Mouse (Mus musculus) forebrain, embryonic 10.5 days (tissue): Measurements from ENCODE around the gene Pdgfc. TPM values are rescaled to one million over a fixed set of nuclear protein-coding genes. Genes with fewer than 3 reads are reported as not detected.
A peak's percentile ranks its signal among the peaks of the same experiment; 100 is the strongest.

Experiments used
- DNase-seq: peaks from one replicate; pipeline ENCODE4 v3.0.0-alpha.2; 2017; ENCODE audit warnings: low spot score; ENCODE audit errors: extremely low spot score
- H3K27ac ChIP-seq: fragments of 300-500 bp; sonication (generic); 2 replicates; pipeline ENCODE4 v1.5.1; 2016; ENCODE audit warnings: mild to moderate bottlenecking
- H3K27me3 ChIP-seq: fragments of 300-500 bp; sonication (generic); 2 replicates; pipeline ENCODE4 v1.6.1; 2016; ENCODE audit warnings: mild to moderate bottlenecking; ENCODE audit not compliant: poor library complexity, severe bottlenecking
- H3K36me3 ChIP-seq: fragments of 300-500 bp; sonication (generic); replicated peaks from 2 replicates; pipeline ENCODE4 v1.6.1; 2016; ENCODE audit warnings: mild to moderate bottlenecking, moderate library complexity
- H3K4me1 ChIP-seq: fragments of 300-500 bp; sonication (generic); 2 replicates; pipeline ENCODE4 v1.6.1; 2016
- H3K4me3 ChIP-seq: fragments of 300-500 bp; sonication (generic); 2 replicates; pipeline ENCODE4 v1.5.1; 2016; ENCODE audit warnings: mild to moderate bottlenecking, moderate library complexity
- H3K9me3 ChIP-seq: fragments of 300-500 bp; sonication (generic); 2 replicates; pipeline ENCODE4 v1.6.1; 2016; ENCODE audit warnings: mild to moderate bottlenecking, moderate library complexity
- WGBS: fragments of 180-500 bp; shearing (Covaris S2); methylation state at CpG from one replicate; pipeline ENCODE4 v1.1.7; 2016; 5-methylcytosine and 5-hydroxymethylcytosine counted together
- polyA plus RNA-seq: library from polyadenylated mRNA; unstranded; fragments of >200 nt; fragmentation: Nextera tagmentation; extraction: Ambion mirVana; gene quantifications from 2 replicates; pipeline ENCODE4 v1.2.1, GENCODE M21; 2016

The Pdgfc gene
- 11.3 and 13.4 TPM in 2 replicates for polyA plus RNA-seq

DNA sequence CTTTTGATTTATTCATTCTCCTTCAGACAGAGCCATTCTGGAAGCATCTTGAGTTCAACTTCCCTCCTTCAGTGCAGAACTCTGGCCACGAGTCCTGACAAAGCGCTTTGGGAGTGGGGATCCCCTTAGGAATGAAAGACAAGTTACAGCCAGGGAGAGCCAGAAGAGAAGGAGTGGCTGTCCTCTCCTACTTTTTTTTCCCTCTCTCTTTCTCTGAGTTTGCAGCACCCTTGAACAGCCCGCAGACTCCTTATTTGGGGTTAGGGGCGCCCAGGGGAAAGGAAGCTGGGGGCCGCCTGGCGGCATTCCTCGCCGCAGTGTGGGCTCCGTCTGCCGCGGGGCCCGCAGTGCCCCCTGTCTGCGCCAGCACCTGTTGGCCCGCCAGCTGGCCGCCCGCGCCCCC is at the start of gene Pdgfc:
Gene Pdgfc, plus strand, starts transcription at position 266 of the 403 bp plus-strand sequence.
- Histone ChIP-seq H3K9me3 (no peaks in the 10 kb centered on the region), H3K4me1 (peaks cover 22% of the 10 kb centered on the region), H3K4me3 (peak within 1 kb of the TSS; percentile 82), H3K36me3 (no peaks in the 10 kb centered on the region), H3K27me3 (peaks cover 25% of the 10 kb centered on the region), H3K27ac (peak within 1 kb of the TSS; percentile 94)
- no peak for DNase-seq
- WGBS = 1% methylated on average over 15 of the region's 17 CpGs

DNA sequence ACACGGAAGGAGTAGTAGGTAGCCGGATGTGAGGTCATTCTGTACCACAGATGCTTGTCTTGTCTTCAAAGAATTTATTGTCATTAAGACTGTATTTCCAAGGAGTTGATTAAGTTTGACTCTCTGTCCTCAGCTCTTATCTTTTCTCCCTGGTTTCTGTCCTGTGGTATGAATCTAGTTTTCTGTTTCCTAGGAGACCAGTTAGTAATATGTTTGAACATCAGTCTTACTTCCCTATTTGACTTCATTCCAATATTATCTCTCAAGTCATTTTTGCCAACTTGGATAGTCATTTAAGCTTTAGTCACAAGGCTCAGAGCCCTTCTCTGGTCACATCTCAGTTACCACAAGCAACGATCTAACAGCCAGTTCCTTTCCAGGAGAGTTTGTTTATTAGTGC is 27.0 kb upstream of the Pdgfc start:
- H3K4me3 ChIP-seq = no peak overlapping the region
- H3K4me1 ChIP-seq = no peaks in the 10 kb centered on the region
- DNase-seq = no peak
- no peak overlapping the region for H3K27ac ChIP-seq
- H3K27me3 ChIP-seq = no peaks in the 10 kb centered on the region
- H3K9me3 ChIP-seq = no peaks in the 10 kb centered on the region
- no peaks in the 10 kb centered on the region for H3K36me3 ChIP-seq
- WGBS = 85% methylated on average over 3 of the region's 3 CpGs

DNA sequence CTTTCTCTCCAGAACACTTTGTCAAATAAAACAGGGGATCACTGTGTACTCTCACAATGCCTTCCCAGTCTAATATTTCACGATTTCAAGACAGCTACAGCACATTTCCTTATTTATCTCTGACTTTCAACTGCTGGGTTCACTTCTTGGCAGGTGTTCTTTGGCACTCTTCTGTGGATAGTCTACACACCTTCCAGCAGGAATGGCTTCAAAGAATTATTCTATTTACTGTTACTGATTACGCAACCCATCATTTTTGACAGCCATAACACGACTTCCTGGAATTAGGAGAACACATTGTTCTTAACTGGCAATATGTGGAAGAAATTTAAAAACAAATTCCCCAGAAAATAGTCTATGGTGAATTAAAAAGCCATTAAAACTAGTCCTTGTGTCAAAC is 26.3 kb upstream of the Pdgfc start:
- no peak overlapping the region for H3K4me3 ChIP-seq
- no peaks in the 10 kb centered on the region for H3K9me3 ChIP-seq
- no peak overlapping the region for H3K27ac ChIP-seq
- H3K4me1 ChIP-seq = no peaks in the 10 kb centered on the region
- WGBS = 88% methylated on average over 3 of the region's 3 CpGs
- no peaks in the 10 kb centered on the region for H3K27me3 ChIP-seq
- no peaks in the 10 kb centered on the region for H3K36me3 ChIP-seq
- no peak for DNase-seq

DNA sequence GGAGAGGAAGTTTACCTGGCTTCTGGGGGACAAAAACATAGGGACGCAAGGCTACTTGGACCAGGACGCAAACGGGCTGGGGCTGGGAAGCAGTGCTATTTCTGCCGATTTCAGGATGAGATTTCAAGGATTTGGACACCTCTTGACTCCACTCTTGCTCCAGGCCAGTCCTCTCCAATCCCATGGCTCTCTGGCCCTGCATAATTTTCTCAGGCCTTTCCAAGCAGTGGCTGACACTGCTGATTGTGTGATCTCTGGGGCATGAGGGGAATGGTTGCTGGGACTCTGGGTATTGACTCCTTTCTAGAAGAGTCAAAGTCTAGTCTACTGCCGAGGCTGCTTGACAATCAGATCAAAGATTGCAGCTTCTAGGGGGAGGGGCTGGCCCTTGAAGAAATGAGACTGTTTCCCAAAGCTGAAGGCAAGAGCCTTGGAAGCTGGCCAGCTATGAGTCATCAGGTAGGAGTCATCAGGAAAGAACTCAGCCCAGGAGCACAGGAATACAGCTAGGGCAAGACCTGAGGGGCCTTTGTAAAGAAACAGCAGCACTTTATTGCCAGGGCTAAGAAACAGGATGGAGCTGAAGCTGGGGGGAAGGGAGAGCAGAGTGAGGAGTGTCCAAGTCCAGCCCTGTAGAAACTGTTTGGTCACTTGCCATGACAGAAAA is 18.7 kb upstream of the Pdgfc start:
- no peak for DNase-seq
- no peak overlapping the region for H3K4me3 ChIP-seq
- WGBS = 86% methylated on average over 5 of the region's 5 CpGs
- H3K9me3 ChIP-seq = no peaks in the 10 kb centered on the region
- no peak overlapping the region for H3K27ac ChIP-seq
- no peaks in the 10 kb centered on the region for H3K27me3 ChIP-seq
- H3K36me3 ChIP-seq = no peaks in the 10 kb centered on the region
- H3K4me1 ChIP-seq = no peaks in the 10 kb centered on the region

DNA sequence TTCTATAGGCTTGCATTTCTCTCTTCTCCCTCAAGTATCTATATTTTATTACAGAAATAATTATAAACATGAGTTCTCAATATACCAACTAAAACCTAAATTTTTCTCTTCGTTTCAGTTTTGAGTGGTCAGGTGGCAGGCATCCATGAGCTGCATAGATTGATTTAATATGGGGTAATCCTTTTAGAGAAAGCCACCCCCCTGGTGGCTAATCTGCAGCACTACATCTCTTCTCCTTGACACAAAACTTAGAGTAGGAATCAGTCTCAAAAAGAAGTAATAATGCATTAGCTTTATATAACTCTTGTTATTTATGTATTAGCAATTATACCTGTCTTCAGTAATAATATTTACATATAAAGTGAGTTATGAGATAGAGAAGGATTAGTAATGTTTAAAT is 16.2 kb upstream of the Pdgfc start:
- Histone ChIP-seq H3K4me1 (no peaks in the 10 kb centered on the region), H3K9me3 (no peaks in the 10 kb centered on the region), H3K27ac (no peak overlapping the region), H3K27me3 (no peaks in the 10 kb centered on the region), H3K4me3 (no peak overlapping the region), H3K36me3 (no peaks in the 10 kb centered on the region)
- DNase-seq = no peak
- 61% methylated on average over 1 of the region's 1 CpGs for WGBS

DNA sequence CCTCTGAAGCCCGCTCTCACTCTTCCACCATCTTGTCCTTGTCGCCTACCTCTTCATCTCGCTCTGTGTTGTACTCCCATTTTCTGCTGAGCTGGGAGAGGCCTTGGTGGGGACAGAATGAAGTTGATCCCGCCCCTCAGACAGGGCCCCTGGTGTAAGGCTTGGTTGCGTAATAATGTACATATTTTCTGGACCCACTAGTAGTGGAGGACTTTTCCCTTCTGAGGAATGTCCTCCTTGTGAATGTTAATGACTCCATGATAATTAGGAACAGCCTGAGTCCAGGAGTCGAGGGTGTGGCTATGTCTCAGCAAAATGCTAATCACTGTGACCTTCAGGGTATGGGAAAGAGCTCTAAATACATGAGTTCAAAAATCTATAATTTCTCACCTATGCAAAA is 14.4 kb upstream of the Pdgfc start:
- no peaks in the 10 kb centered on the region for H3K4me1 ChIP-seq
- no peaks in the 10 kb centered on the region for H3K36me3 ChIP-seq
- H3K9me3 ChIP-seq = no peaks in the 10 kb centered on the region
- no peak overlapping the region for H3K27ac ChIP-seq
- no peak for DNase-seq
- H3K4me3 ChIP-seq = no peak overlapping the region
- 86% methylated on average over 6 of the region's 6 CpGs for WGBS
- no peaks in the 10 kb centered on the region for H3K27me3 ChIP-seq

DNA sequence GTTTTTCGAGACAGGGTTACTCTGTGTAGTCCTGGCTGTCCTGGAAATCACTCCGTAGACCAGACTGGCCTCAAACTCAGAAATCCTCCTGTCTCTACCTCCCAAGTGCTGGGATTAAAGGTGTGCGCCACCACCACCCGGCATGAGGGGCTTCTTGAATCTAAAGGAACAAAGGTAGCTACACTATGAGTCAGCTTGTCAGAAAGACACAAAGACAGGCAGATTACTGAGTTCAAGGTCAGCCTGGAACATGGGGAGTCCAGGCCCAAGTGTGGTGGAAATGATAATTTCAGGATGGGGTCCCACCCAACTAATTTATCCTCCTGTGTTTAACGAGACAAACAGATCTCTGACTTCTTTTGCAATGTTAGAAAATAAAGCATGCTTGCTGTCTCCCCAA is 13.9 kb upstream of the Pdgfc start:
- 87% methylated on average over 5 of the region's 5 CpGs for WGBS
- H3K36me3 ChIP-seq = no peaks in the 10 kb centered on the region
- DNase-seq = no peak
- H3K4me1 ChIP-seq = no peaks in the 10 kb centered on the region
- H3K27ac ChIP-seq = no peak overlapping the region
- no peaks in the 10 kb centered on the region for H3K27me3 ChIP-seq
- no peaks in the 10 kb centered on the region for H3K9me3 ChIP-seq
- H3K4me3 ChIP-seq = no peak overlapping the region

DNA sequence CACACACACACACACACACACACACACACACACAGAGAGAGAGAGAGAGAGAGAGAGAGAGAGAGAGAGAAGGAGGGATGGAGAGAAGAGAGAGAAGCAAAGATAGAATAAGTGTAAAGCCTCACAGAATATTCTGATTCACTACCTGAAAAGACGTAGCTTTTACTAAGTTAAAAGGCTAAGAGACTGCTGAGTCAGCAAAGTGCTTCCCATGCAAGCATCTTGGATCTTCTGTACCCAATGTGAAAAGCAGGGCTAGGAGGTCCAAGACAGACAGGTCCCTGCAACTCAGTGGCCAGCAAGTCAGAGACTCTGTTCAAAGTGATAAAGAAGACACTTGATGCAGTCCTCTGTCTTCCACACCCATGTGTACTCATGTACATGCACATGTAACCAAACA is 13.4 kb upstream of the Pdgfc start:
- H3K27me3 ChIP-seq = no peaks in the 10 kb centered on the region
- 74% methylated on average over 1 of the region's 1 CpGs for whole genome bisulfite sequencing
- no peaks in the 10 kb centered on the region for H3K4me1 ChIP-seq
- no peak for DNase-seq
- H3K9me3 ChIP-seq = no peaks in the 10 kb centered on the region
- H3K4me3 ChIP-seq = no peak overlapping the region
- H3K27ac ChIP-seq = no peak overlapping the region
- H3K36me3 ChIP-seq = no peaks in the 10 kb centered on the region

DNA sequence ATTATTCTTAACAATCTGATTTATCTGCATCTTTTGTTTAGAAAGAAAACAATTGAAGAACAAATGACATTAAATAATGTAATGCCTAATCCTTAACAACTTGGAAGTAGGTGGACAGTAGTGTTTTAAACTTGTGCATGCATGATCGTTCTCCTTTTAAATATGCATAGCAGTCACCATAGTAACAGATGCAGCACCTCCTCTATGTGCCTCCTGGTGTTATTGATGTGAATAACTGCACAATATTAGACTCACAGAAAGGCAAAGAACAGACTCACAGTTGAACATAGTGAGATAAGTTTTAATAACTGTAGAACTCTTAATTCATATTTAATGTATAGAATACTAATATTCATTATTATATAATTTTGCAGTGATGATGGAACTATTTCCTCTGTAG is 12.6 kb upstream of the Pdgfc start:
- no peak overlapping the region for H3K4me3 ChIP-seq
- no peaks in the 10 kb centered on the region for H3K27me3 ChIP-seq
- no peaks in the 10 kb centered on the region for H3K4me1 ChIP-seq
- no peak overlapping the region for H3K27ac ChIP-seq
- DNase-seq = no peak
- no peaks in the 10 kb centered on the region for H3K36me3 ChIP-seq
- no peaks in the 10 kb centered on the region for H3K9me3 ChIP-seq
- 82% methylated on average over 1 of the region's 1 CpGs for WGBS

DNA sequence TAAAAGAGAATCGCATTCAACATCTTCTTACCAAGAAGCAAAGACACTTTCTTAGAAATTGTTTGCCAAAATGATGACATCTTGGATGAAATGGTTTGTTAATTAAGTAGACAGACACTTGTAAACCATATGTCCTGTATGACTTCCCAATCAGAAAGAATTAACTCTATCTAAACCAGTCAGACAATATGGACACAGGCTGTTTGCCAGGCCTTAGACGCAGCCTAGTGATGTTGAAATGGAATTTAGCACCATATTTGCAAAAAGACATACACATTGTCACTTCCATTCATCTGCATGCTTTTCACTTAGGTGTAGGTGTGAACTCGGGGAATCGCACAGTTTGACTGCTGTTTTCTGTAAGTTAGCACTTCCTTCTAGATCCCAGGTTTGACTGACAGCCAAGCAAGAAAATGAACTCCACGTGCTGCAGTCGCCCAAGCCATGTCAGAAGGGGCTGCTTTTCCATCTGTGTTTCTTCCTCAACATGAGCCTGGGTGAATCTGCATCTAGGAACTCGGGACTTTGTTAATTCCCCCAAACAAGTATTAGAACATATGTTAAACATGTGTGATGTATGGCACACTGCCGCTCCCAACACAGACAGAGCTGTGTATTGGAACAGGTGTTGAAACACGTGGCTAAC is 10.5 kb upstream of the Pdgfc start:
- peaks cover 6% of the 10 kb centered on the region; the same call in 1 of the 2 replicates for H3K4me1 ChIP-seq
- H3K36me3 ChIP-seq = no peaks in the 10 kb centered on the region
- no peaks in the 10 kb centered on the region for H3K27me3 ChIP-seq
- WGBS = 78% methylated on average over 9 of the region's 9 CpGs
- H3K9me3 ChIP-seq = no peaks in the 10 kb centered on the region
- DNase-seq = no peak
- no peak overlapping the region for H3K4me3 ChIP-seq
- H3K27ac ChIP-seq = no peak overlapping the region

DNA sequence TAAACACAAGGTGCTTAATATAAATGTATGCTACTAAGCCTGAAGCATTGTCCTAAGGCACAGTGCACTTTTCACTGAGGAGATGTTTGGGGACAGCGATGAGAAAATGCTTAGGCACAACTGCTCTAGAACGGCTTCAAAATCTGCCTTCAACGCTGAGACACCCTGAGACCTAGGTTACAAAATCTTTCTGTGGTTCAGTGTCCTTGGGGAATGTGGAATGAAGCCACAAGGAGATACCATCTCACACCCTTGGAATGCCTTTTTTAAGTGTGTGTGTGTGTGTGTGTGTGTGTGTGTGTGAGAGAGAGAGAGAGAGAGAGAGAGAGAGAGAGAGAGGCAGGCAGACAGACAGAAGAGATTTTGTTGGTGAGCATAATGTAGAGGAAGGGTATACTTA is 7.9 kb upstream of the Pdgfc start:
- Histone ChIP-seq H3K27ac (no peak overlapping the region), H3K4me1 (peaks cover 6% of the 10 kb centered on the region; the same call in 1 of the 2 replicates), H3K4me3 (no peak overlapping the region), H3K9me3 (no peaks in the 10 kb centered on the region), H3K36me3 (no peaks in the 10 kb centered on the region), H3K27me3 (no peaks in the 10 kb centered on the region)
- WGBS = 91% methylated on average over 3 of the region's 3 CpGs
- no peak for DNase-seq

DNA sequence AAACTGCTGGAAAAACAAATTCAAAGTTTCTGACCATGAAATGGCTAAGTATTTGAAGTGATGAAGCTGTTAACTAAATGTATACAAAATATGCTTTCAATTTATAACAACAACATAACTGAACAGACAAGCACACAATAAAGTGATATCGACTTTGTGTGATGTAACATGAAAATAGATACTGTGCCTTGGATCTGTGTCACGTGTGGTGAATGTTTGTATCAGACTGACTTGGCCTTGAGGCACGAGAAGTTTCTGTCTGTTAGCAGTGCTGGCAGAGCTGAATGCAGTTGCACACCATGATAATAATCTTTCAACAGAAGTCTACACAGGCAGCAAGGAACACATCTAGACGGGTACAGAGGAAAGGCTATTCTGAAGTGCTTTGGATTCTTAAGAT is 6.9 kb upstream of the Pdgfc start:
- no peak overlapping the region for H3K27ac ChIP-seq
- H3K36me3 ChIP-seq = no peaks in the 10 kb centered on the region
- H3K4me1 ChIP-seq = peaks cover 7% of the 10 kb centered on the region; the same call in 1 of the 2 replicates
- DNase-seq = no peak
- no peaks in the 10 kb centered on the region for H3K9me3 ChIP-seq
- H3K27me3 ChIP-seq = no peaks in the 10 kb centered on the region
- no peak overlapping the region for H3K4me3 ChIP-seq
- WGBS = 77% methylated on average over 4 of the region's 4 CpGs

DNA sequence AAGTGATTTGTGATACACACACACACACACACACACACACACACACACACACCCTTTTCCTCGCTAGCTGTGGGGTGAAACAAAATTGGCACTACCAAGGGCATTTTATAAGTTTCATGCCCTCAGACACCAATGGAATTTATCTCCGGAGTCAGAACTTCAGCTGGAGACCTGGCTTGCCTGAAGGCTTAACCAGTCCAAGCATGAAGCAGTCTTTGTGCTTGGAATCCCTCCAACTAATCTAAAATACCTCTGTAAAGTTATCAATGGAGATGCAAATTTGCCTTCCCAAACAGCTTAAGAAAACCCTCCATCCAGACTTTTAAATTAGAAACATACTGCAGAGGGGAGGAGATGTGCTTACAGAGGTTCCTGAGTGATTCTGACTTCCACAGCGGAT is 6.3 kb upstream of the Pdgfc start:
- peaks cover 11% of the 10 kb centered on the region; the same call in 1 of the 2 replicates for H3K4me1 ChIP-seq
- DNase-seq = no peak
- no peaks in the 10 kb centered on the region for H3K9me3 ChIP-seq
- WGBS = 73% methylated on average over 3 of the region's 3 CpGs
- H3K27ac ChIP-seq = no peak overlapping the region
- H3K27me3 ChIP-seq = peaks cover under 1% of the 10 kb centered on the region; the same call in 1 of the 2 replicates
- H3K4me3 ChIP-seq = no peak overlapping the region
- H3K36me3 ChIP-seq = no peaks in the 10 kb centered on the region
